Mouse (Mus musculus): ENCODE measurements at regions not wholly inside any gene's neighbourhood (a gene's known extent, or its start where the extent isn't known, plus 50 kb on each side); places are given as distances from the start of the nearest gene placed in this dataset.

- TF ChIP-seq NANOG (IDR thresholded peaks at IDR 0.05; ENCODE audit: borderline replicate concordance, low read length) = no peak
- peak; percentile 27 for TF ChIP-seq CTCF (conservative IDR thresholded peaks at IDR 0.05; ENCODE audit: low read length)
- no peak for TF ChIP-seq POU5F1 (IDR thresholded peaks at IDR 0.05; ENCODE audit: borderline replicate concordance, low read length)
These were observed 4488.7 kb upstream of the Gm7489 start for GRCm38 (mm10) chr15:49395966-49396365.

Measured in E14TG2a.4 (cell line).